Mouse (Mus musculus) hindbrain, embryonic 15.5 days (tissue): ENCODE results near the gene Eif6. TPM values are rescaled to one million over a fixed set of nuclear protein-coding genes. Genes with fewer than 3 reads are reported as not detected.
"Not testable (repeated sequence)": the region's sequence is repeated elsewhere in the genome, so short reads cannot be mapped to it uniquely, and the experiment has no call there.

Experiments
- ATAC-seq: fragments of 200-750 bp; cut with Nextera tagmentation; 2 replicates; pipeline ENCODE4 v1.8.0; 2017; ENCODE audit warnings: low read depth, moderate number of reproducible peaks, moderate TSS enrichment; ENCODE audit not compliant: low FRiP score
- H3K27ac ChIP-seq: fragments of 300-500 bp; sonication (generic); replicated peaks from 2 replicates; pipeline ENCODE4 v1.5.1; 2015; ENCODE audit warnings: mild to moderate bottlenecking, inconsistent platforms
- H3K27me3 ChIP-seq: fragments of 300-500 bp; sonication (generic); 2 replicates; pipeline ENCODE4 v1.6.1; 2015; ENCODE audit warnings: control low read depth, inconsistent platforms
- H3K36me3 ChIP-seq: fragments of 300-500 bp; sonication (generic); 2 replicates; pipeline ENCODE4 v1.6.1; 2015; ENCODE audit warnings: control low read depth, inconsistent platforms
- H3K4me1 ChIP-seq: fragments of 300-500 bp; sonication (generic); replicated peaks from 2 replicates; pipeline ENCODE4 v1.6.1; 2015; ENCODE audit warnings: control low read depth, inconsistent platforms
- H3K4me2 ChIP-seq: fragments of 300-500 bp; sonication (generic); 2 replicates; pipeline ENCODE4 v1.6.1; 2015; ENCODE audit warnings: moderate library complexity, mild to moderate bottlenecking, inconsistent platforms
- H3K4me3 ChIP-seq: fragments of 300-500 bp; sonication (generic); 2 replicates; pipeline ENCODE4 v1.5.1; 2015; ENCODE audit warnings: mild to moderate bottlenecking, inconsistent platforms
- H3K9ac ChIP-seq: fragments of 300-500 bp; sonication (generic); 2 replicates; pipeline ENCODE4 v1.6.1; 2015; ENCODE audit warnings: inconsistent platforms
- H3K9me3 ChIP-seq: fragments of 300-500 bp; sonication (generic); 2 replicates; pipeline ENCODE4 v1.6.1; 2016; ENCODE audit warnings: control low read depth, inconsistent platforms
- WGBS: fragments of 180-500 bp; shearing (Covaris S2); methylation state at CpG from one replicate; pipeline ENCODE4 v1.1.7; 2015; 5-methylcytosine and 5-hydroxymethylcytosine counted together
- polyA plus RNA-seq: library from polyadenylated mRNA; unstranded; fragments of >200 nt; fragmentation: Nextera tagmentation; extraction: Ambion mirVana; gene quantifications from 2 replicates; pipeline ENCODE4 v1.2.1, GENCODE M21; 2015

Eif6 gene
- polyA plus RNA-seq, 1 experiment from 2014 or later: 148 TPM

- Histone ChIP-seq H3K4me1 (no peaks in the 10 kb centered on the region), H3K9me3 (no peaks in the 10 kb centered on the region), H3K4me3 (no peak overlapping the region), H3K9ac (no peak overlapping the region), H3K36me3 (peaks cover 30% of the 10 kb centered on the region), H3K27ac (no peak overlapping the region), H3K27me3 (no peaks in the 10 kb centered on the region), H3K4me2 (no peak overlapping the region)
- WGBS: 81% methylated on average over 7 of the region's 7 CpGs
- no peak for ATAC-seq
These were observed 23.4 kb upstream of the Eif6 start for GRCm38 (mm10) chr2:155850120-155850519.

- ATAC-seq: no peak
- no peak overlapping the region for H3K27ac ChIP-seq
- WGBS: 77% methylated on average over 7 of the region's 7 CpGs
These were observed 22.7 kb upstream of the Eif6 start for GRCm38 (mm10) chr2:155849464-155849863.

GRCm38 (mm10) chr2:155848291-155848690 lies 21.6 kb upstream of the Eif6 start:
- Histone ChIP-seq H3K9ac (no peak overlapping the region), H3K4me1 (no peaks in the 10 kb centered on the region), H3K9me3 (no peaks in the 10 kb centered on the region), H3K27ac (no peak overlapping the region), H3K27me3 (no peaks in the 10 kb centered on the region), H3K4me2 (no peak overlapping the region), H3K4me3 (no peak overlapping the region), H3K36me3 (peaks cover 30% of the 10 kb centered on the region)
- 41% methylated on average over 6 of the region's 6 CpGs for WGBS
- no peak for ATAC-seq

More at GRCm38 (mm10) chr2:155849464-155849863, 22.7 kb upstream of the Eif6 start:
- Histone ChIP-seq H3K4me2 (no peak overlapping the region), H3K36me3 (peaks cover 30% of the 10 kb centered on the region), H3K9ac (no peak overlapping the region), H3K27me3 (no peaks in the 10 kb centered on the region), H3K9me3 (no peaks in the 10 kb centered on the region), H3K4me3 (no peak overlapping the region), H3K4me1 (no peaks in the 10 kb centered on the region)

GRCm38 (mm10) chr2:155846930-155847329 lies 20.2 kb upstream of the Eif6 start:
- H3K4me3 ChIP-seq: no peak overlapping the region
- no peaks in the 10 kb centered on the region for H3K4me1 ChIP-seq
- H3K27me3 ChIP-seq: no peaks in the 10 kb centered on the region
- H3K9me3 ChIP-seq: no peaks in the 10 kb centered on the region
- H3K9ac ChIP-seq: no peak overlapping the region
- WGBS: 90% methylated on average over 8 of the region's 8 CpGs
- no peak overlapping the region for H3K27ac ChIP-seq
- no peak overlapping the region for H3K4me2 ChIP-seq
- ATAC-seq: no peak
- H3K36me3 ChIP-seq: peaks cover 30% of the 10 kb centered on the region

GRCm38 (mm10) chr2:155838961-155839360 lies 12.2 kb upstream of the Eif6 start:
- Histone ChIP-seq H3K4me2 (no peak overlapping the region), H3K9me3 (no peaks in the 10 kb centered on the region), H3K4me1 (no peaks in the 10 kb centered on the region), H3K9ac (no peak overlapping the region), H3K27ac (no peak overlapping the region), H3K27me3 (no peaks in the 10 kb centered on the region), H3K36me3 (no peaks in the 10 kb centered on the region), H3K4me3 (no peak overlapping the region)
- 88% methylated on average over 4 of the region's 4 CpGs for WGBS
- no peak for ATAC-seq

- H3K4me3 ChIP-seq: no peak overlapping the region
- ATAC-seq: no peak
- no peak overlapping the region for H3K27ac ChIP-seq
- no peaks in the 10 kb centered on the region for H3K4me1 ChIP-seq
- H3K9ac ChIP-seq: no peak overlapping the region
- WGBS: 90% methylated on average over 3 of the region's 3 CpGs
- no peaks in the 10 kb centered on the region for H3K9me3 ChIP-seq
- H3K27me3 ChIP-seq: no peaks in the 10 kb centered on the region
- H3K36me3 ChIP-seq: no peaks in the 10 kb centered on the region
- H3K4me2 ChIP-seq: no peak overlapping the region
These were observed 11.2 kb upstream of the Eif6 start for GRCm38 (mm10) chr2:155837961-155838360.

GRCm38 (mm10) chr2:155834732-155835131 lies 8.0 kb upstream of the Eif6 start, which contains the start of gene Fam83c:
TSS of gene Fam83c (minus strand) at chr2:155834854.
- Histone ChIP-seq H3K4me3 (no peak within 1 kb of the TSS), H3K9ac (no peak within 1 kb of the TSS), H3K36me3 (no peaks in the 10 kb centered on the region), H3K4me1 (no peaks in the 10 kb centered on the region), H3K4me2 (no peak within 1 kb of the TSS), H3K27ac (no peak within 1 kb of the TSS), H3K9me3 (no peaks in the 10 kb centered on the region), H3K27me3 (no peaks in the 10 kb centered on the region)
- WGBS: 67% methylated on average over 9 of the region's 9 CpGs
- no peak for ATAC-seq

- H3K36me3 ChIP-seq, H3K27ac ChIP-seq, ATAC-seq, H3K9ac ChIP-seq, H3K4me2 ChIP-seq, H3K27me3 ChIP-seq, H3K4me3 ChIP-seq, H3K9me3 ChIP-seq: not testable (repeated sequence)
- peaks cover 11% of the 10 kb centered on the region for H3K4me1 ChIP-seq
- 60% methylated on average over 1 of the region's 1 CpGs for WGBS
These were observed 5.4 kb upstream of the Eif6 start for GRCm38 (mm10) chr2:155832087-155832486.

GRCm38 (mm10) chr2:155831302-155831701 lies 4.6 kb upstream of the Eif6 start:
- Histone ChIP-seq H3K9me3 (no peaks in the 10 kb centered on the region), H3K4me3 (no peak overlapping the region), H3K36me3 (no peaks in the 10 kb centered on the region), H3K27me3 (no peaks in the 10 kb centered on the region), H3K4me1 (peaks cover 12% of the 10 kb centered on the region), H3K9ac (no peak overlapping the region), H3K27ac (no peak overlapping the region), H3K4me2 (no peak overlapping the region)
- no peak for ATAC-seq
- WGBS: 66% methylated on average over 9 of the region's 9 CpGs

- Histone ChIP-seq H3K9me3 (no peaks in the 10 kb centered on the region), H3K27me3 (no peaks in the 10 kb centered on the region), H3K9ac (no peak overlapping the region), H3K4me1 (peaks cover 15% of the 10 kb centered on the region), H3K36me3 (no peaks in the 10 kb centered on the region), H3K27ac (no peak overlapping the region), H3K4me3 (no peak overlapping the region), H3K4me2 (no peak overlapping the region)
- WGBS: 93% methylated on average over 8 of the region's 8 CpGs
- no peak for ATAC-seq
These were observed 4.1 kb upstream of the Eif6 start for GRCm38 (mm10) chr2:155830841-155831240.

- H3K4me2 ChIP-seq: peak overlapping the region; percentile 91
- H3K9me3 ChIP-seq: no peaks in the 10 kb centered on the region
- WGBS: 2% methylated on average over 50 of the region's 52 CpGs
- peaks cover 25% of the 10 kb centered on the region for H3K4me1 ChIP-seq
- 0 out of 2 replicates have a peak, but pooled peaks have one; percentile 2 for ATAC-seq
- H3K27me3 ChIP-seq: no peaks in the 10 kb centered on the region
- H3K9ac ChIP-seq: peak overlapping the region; percentile 59
- peak overlapping the region; percentile 87 for H3K27ac ChIP-seq
- H3K36me3 ChIP-seq: peaks cover 20% of the 10 kb centered on the region
- H3K4me3 ChIP-seq: peak overlapping the region; percentile 88
These were observed 658 bp downstream of the Eif6 start for GRCm38 (mm10) chr2:155825904-155826629.

- Histone ChIP-seq H3K4me1 (peaks cover 36% of the 10 kb centered on the region), H3K4me2 (no peak overlapping the region), H3K4me3 (no peak overlapping the region), H3K9ac (no peak overlapping the region), H3K9me3 (no peaks in the 10 kb centered on the region), H3K27ac (no peak overlapping the region), H3K36me3 (peaks cover 27% of the 10 kb centered on the region), H3K27me3 (no peaks in the 10 kb centered on the region)
- no peak for ATAC-seq
- WGBS: 96% methylated on average over 8 of the region's 8 CpGs
These were observed 3.0 kb downstream of the Eif6 start for GRCm38 (mm10) chr2:155823722-155824121.

- 96% methylated on average over 5 of the region's 5 CpGs for WGBS
- H3K27me3 ChIP-seq: no peaks in the 10 kb centered on the region
- no peak for ATAC-seq
- H3K4me2 ChIP-seq: no peak overlapping the region
- peaks cover 31% of the 10 kb centered on the region for H3K36me3 ChIP-seq
- H3K4me3 ChIP-seq: no peak overlapping the region
- no peak overlapping the region for H3K9ac ChIP-seq
- H3K27ac ChIP-seq: no peak overlapping the region
- H3K9me3 ChIP-seq: no peaks in the 10 kb centered on the region
- peaks cover 36% of the 10 kb centered on the region for H3K4me1 ChIP-seq
These were observed 5.9 kb downstream of the Eif6 start for GRCm38 (mm10) chr2:155820779-155821178.
